Mouse (Mus musculus): ENCODE results near the gene Gtf3c6.

DNA sequence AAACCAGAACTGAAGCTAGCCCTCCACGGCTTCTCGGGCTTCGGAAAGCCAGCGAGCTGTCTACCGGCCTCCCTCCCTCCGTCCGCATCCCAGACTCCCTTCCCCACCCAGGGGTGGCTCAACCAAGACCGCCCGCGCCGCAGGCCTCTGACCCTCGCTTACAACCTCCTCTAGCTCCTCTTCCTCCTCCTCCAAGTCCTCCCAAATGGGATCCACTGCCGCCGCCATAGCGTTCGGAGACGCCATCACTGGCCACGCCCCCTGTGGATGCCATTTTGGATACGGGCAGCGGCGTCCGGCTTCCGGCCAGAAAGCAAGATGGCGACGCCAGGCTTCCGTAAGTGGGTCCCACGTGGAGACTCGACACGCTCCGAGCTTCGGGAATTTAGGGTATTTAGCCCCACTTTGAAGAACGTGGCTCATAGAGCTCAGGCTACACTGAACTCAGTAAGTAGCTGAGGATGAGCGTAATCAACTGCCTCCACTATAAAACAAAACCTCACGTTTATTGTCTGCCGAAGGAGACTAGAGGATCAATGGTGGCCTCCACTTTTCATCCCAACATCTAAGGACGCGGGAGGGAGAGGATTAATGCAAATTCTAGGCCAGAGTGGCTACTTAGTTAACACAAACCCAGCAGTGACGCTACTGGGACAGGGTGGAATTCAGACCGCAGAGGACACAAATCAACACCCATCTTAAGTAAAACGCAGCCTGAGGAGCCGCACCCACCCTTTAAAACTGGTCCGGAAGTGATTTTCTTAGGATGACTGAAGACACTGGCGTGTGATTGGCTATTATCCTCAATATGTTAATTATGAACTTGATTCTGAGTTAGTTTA, at the start of gene Gtf3c6:
- TF ChIP-seq MAX (IDR thresholded peaks at IDR 0.05; ENCODE audit: low read length) (peak; percentile 99), EP300 (IDR thresholded peaks at IDR 0.05; ENCODE audit: low read length) (no peak), ZC3H11A (IDR thresholded peaks at IDR 0.05; ENCODE audit: low read depth, low read length) (no peak), CTCF (conservative IDR thresholded peaks at IDR 0.05 in 1 of 2, IDR thresholded peaks at IDR 0.05 in 1 of 2; ENCODE audit: low read depth in 2 of 2, low read length in 2 of 2) (no peak), MEF2A (IDR thresholded peaks at IDR 0.05; ENCODE audit: borderline replicate concordance, low read depth, low read length) (peak; percentile 75)

All from CH12.LX (cell line).